Mouse (Mus musculus) ES-E14 (cell line): ENCODE results near the gene Plch2. TPM values are rescaled to one million over a fixed set of nuclear protein-coding genes. Genes with fewer than 3 reads are reported as not detected.

Experiments used
- DNase-seq: peaks from one replicate; pipeline ENCODE4 v3.0.0-alpha.2; 2013; ENCODE audit warnings: low read depth, low spot score
- H3K27ac ChIP-seq: 2 replicates; pipeline ENCODE4 v1.5.1; 2012; ENCODE audit warnings: low read depth, mild to moderate bottlenecking, low read length, moderate library complexity, mixed read lengths; ENCODE audit not compliant: poor library complexity, insufficient read depth, severe bottlenecking
- H3K36me3 ChIP-seq: 2 replicates; pipeline ENCODE4 v1.6.1; 2012; ENCODE audit warnings: mild to moderate bottlenecking, low read length, moderate library complexity, mixed read lengths; ENCODE audit not compliant: control insufficient read depth, poor library complexity, insufficient read depth, severe bottlenecking
- H3K4me1 ChIP-seq, 2 experiments: fragments of 150-350 bp in 1 of 2; sonication (generic) in 1 of 2; 2 replicates each; pipeline ENCODE4 v1.6.1; 2012; ENCODE audit warnings: low read length in 2 of 2, mild to moderate bottlenecking in 1 of 2, mixed read lengths in 1 of 2; ENCODE audit not compliant: control insufficient read depth in 2 of 2, insufficient read depth in 2 of 2, poor library complexity in 1 of 2
- H3K4me3 ChIP-seq, 2 experiments: fragments of 150-350 bp in 1 of 2; sonication (generic) in 1 of 2; 2 replicates each; pipeline ENCODE4 v1.5.1; 2012; ENCODE audit warnings: low read length in 2 of 2, low read depth in 1 of 2, mild to moderate bottlenecking in 1 of 2, mixed read lengths in 1 of 2; ENCODE audit not compliant: insufficient read depth in 1 of 2, poor library complexity in 1 of 2, severe bottlenecking in 1 of 2
- H3K9ac ChIP-seq: 2 replicates; pipeline ENCODE4 v1.6.1; 2012; ENCODE audit warnings: low read depth, mild to moderate bottlenecking, low read length, mixed read lengths; ENCODE audit not compliant: poor library complexity, insufficient read depth, severe bottlenecking
- H3K9me3 ChIP-seq: fragments of 150-350 bp; sonication (generic); 2 replicates; pipeline ENCODE4 v1.6.1; 2012; ENCODE audit warnings: low read depth, mild to moderate bottlenecking, low read length; ENCODE audit not compliant: control insufficient read depth, insufficient read depth
- CHD2 ChIP-seq: IDR thresholded peaks from 2 replicates; pipeline ENCODE4 v1.6.1; 2014; ENCODE audit warnings: mild to moderate bottlenecking, low read depth, low read length, inconsistent platforms
- HCFC1 ChIP-seq: IDR thresholded peaks from 2 replicates; pipeline ENCODE4 v1.6.1; 2012; ENCODE audit warnings: low read length, inconsistent platforms, borderline replicate concordance; ENCODE audit not compliant: insufficient read depth
- MAFK ChIP-seq: IDR thresholded peaks from 2 replicates; pipeline ENCODE4 v1.6.1; 2014; ENCODE audit warnings: mild to moderate bottlenecking, low read depth, low read length, inconsistent platforms; ENCODE audit not compliant: insufficient read depth
- ZC3H11A ChIP-seq: IDR thresholded peaks from 2 replicates; pipeline ENCODE4 v1.6.1; 2012; ENCODE audit warnings: low read depth, mild to moderate bottlenecking, inconsistent platforms, low read length, borderline replicate concordance
- ZNF384 ChIP-seq: IDR thresholded peaks from 2 replicates; pipeline ENCODE4 v1.6.1; 2012; ENCODE audit warnings: low read depth, low read length, inconsistent platforms
- in situ Hi-C, 2 experiments: fragments of 600-800 bp; cut with MboI; formaldehyde crosslinking; loops; one replicate each; pipeline ENCODE4 v1.15.1; 2025; ENCODE audit warnings: low sequenced_read_pairs in 2 of 2, inconsistent platforms in 1 of 2; ENCODE audit not compliant: unreplicated experiment in 2 of 2
- total RNA-seq: library from RNA; depleted of rRNA; stranded (reverse); fragments of 300-350 nt; gene quantifications from 2 replicates; pipeline ENCODE4 v1.2.3, GENCODE M21; 2012

Plch2 gene
- total RNA-seq, 1 experiment = 0.94 TPM

DNA sequence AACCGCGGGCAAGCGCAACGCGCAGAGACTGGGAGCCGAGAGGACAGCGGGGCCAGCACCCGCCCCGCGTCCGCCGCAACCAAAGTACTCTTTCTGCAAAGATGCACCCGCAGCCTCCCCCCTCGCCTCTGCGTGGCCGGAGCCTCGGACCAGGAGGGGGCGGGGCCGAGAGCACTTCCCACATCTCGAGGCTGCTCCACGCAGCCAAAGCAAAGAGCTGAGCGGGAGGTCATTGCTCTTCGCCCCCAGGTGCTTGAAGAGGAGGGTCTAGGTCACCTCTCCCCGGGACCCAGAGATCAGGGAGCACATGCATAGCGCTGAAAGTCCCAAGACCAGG is 13.3 kb downstream of the Plch2 start:
- TF ChIP-seq HCFC1 (no peak), MAFK (no peak), ZC3H11A (no peak), ZNF384 (no peak), CHD2 (no peak)
- Histone ChIP-seq H3K27ac (no peak overlapping the region), H3K9me3 (no peaks in the 10 kb centered on the region), H3K36me3 (no peaks in the 10 kb centered on the region), H3K4me3 (peak overlapping the region; percentile 39 to 56; a peak in 3 of 4 replicates), H3K9ac (peak overlapping the region; percentile 3; the same call in 1 of the 2 replicates), H3K4me1 (no peaks in the 10 kb centered on the region)
- in situ Hi-C loops = no loop called here
- no peak for DNase-seq

DNA sequence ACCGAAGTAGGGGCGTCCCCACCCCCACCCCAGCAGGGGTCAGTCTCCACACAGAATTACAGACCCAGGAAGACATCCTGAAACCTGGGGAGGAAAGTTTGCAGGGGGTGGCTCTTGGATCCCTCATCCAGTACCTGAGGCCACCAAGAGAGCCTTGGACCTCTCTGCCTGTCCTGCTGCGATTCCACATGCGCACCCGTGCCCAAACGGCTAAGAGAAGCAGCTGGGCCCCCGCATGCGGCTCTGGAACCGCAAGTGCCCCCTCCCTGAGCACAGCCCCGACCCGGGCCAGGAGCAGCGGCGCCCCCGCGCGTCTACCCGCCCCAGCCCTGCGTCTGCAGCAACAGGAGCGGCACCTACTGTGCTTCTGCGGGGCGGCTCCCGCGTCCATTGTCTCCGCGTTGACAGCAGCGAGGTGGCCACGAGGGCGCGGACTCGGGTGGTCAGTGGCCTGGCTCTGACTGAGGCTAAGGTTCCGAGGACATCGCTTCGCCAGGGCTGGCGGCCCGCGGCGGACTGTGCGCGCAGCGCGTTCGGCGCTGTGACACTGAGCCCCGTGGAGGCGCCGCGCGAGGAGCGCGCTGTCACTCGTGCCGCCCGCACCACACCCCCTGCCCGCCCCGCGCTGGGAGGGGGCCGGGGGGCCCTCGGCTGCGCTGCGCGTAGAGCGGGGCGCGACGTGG is 13.8 kb downstream of the Plch2 start:
- H3K4me1 ChIP-seq = no peaks in the 10 kb centered on the region
- peak overlapping the region; percentile 39 to 56; a peak in 3 of 4 replicates for H3K4me3 ChIP-seq
- DNase-seq = no peak
- in situ Hi-C loops = no loop called here
- no peak overlapping the region for H3K27ac ChIP-seq
- H3K36me3 ChIP-seq = no peaks in the 10 kb centered on the region
- H3K9ac ChIP-seq = peak overlapping the region; percentile 3; the same call in 1 of the 2 replicates
- no peaks in the 10 kb centered on the region for H3K9me3 ChIP-seq
- no peak for TF ChIP-seq ZNF384
- TF ChIP-seq CHD2 = no peak
- TF ChIP-seq ZC3H11A = no peak
- TF ChIP-seq MAFK = no peak
- no peak for TF ChIP-seq HCFC1

DNA sequence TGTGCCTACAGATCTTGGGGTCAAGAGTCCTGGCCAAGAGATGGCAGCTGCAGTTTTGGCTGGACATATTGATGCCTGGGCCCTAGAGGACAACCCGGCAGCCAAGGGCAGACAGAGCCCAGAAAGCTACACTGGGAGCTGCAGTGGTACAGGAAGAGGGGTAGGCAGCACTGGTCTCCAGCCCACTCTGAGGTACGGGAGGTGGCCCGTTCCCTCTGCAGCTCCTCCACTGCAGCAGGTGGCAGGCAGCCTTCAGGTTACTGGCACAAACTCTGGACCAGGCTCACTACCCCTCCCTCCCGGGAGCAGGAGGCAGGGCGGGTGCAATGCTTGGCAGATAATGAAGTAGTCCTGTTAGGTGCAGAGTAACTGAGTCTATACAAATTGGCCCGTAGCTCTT is 15.9 kb downstream of the Plch2 start:
- no peak for DNase-seq
- in situ Hi-C loops = no loop called here
- no peaks in the 10 kb centered on the region for H3K4me1 ChIP-seq
- no peak for TF ChIP-seq CHD2
- TF ChIP-seq ZNF384 = no peak
- no peak for TF ChIP-seq MAFK
- TF ChIP-seq ZC3H11A = no peak
- TF ChIP-seq HCFC1 = no peak
- H3K9me3 ChIP-seq = no peaks in the 10 kb centered on the region
- H3K4me3 ChIP-seq = no peak overlapping the region
- H3K27ac ChIP-seq = no peak overlapping the region
- no peak overlapping the region for H3K9ac ChIP-seq
- H3K36me3 ChIP-seq = no peaks in the 10 kb centered on the region

DNA sequence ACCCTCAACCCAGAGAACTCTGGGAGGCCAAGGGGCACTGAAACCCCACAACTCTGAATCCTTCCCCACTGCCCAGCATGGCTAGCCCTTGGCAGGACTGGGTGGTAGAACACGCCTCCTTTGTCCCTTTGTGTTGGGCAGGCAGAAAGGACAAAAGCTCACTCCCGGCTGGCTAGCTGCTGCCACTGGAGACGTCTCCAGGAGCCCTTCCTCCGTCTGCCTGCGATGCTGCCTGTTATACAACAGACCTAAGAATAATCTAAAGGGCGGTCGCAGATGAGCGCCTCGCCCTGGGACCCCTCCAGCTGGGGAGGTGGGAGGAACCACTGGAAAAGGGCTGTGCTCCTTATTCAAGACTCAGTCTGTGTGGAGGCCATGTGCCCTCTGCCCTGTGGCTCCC is 16.4 kb downstream of the Plch2 start:
- H3K9ac ChIP-seq = no peak overlapping the region
- no peak overlapping the region for H3K27ac ChIP-seq
- no peak overlapping the region for H3K4me3 ChIP-seq
- no peaks in the 10 kb centered on the region for H3K36me3 ChIP-seq
- no peaks in the 10 kb centered on the region for H3K9me3 ChIP-seq
- in situ Hi-C loops = no loop called here
- H3K4me1 ChIP-seq = no peaks in the 10 kb centered on the region
- TF ChIP-seq CHD2 (no peak), MAFK (no peak)
- DNase-seq = no peak

DNA sequence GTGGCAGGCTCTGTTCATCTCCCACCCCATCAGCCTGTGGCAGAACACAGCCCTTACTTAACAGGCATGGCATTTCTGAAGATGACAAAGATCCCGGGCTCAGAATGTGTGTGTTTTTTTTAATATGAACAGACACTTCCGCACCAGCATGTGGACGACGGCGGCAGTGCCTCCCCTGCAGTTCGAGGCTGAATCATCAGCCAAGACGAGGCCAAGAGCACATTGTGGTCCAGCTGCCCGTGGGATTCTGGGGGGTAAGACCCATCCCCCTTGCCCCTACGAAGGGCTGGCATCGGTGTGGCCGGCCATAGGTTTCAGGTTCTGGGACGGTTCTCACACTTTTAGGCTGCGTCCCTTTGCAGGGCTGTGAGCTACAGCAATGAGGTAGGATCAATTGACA is 21.8 kb downstream of the Plch2 start:
- DNase-seq = no peak
- H3K4me3 ChIP-seq = no peak overlapping the region
- no peak overlapping the region for H3K27ac ChIP-seq
- no peaks in the 10 kb centered on the region for H3K36me3 ChIP-seq
- H3K4me1 ChIP-seq = no peaks in the 10 kb centered on the region
- TF ChIP-seq MAFK (no peak), ZC3H11A (no peak), ZNF384 (no peak), CHD2 (no peak)
- H3K9me3 ChIP-seq = no peaks in the 10 kb centered on the region
- in situ Hi-C loops = no loop called here
- no peak overlapping the region for H3K9ac ChIP-seq
